Mouse (Mus musculus) heart, adult 18-20 months (tissue): Measurements from ENCODE around the gene Ppt2. TPM values are rescaled to one million over a fixed set of nuclear protein-coding genes. Genes with fewer than 3 reads are reported as not detected.

Source experiments
- DNase-seq, 2 experiments: peaks; one replicate each; pipeline ENCODE4 v3.0.0; 2021 to 2022; ENCODE audit warnings: mixed read lengths in 1 of 2
- total RNA-seq, 2 experiments: library from RNA; stranded (reverse); gene quantifications; 2 replicates each; pipeline ENCODE4 v1.2.3; 2021

Ppt2 gene
- total RNA-seq, 2 experiments from 2014 or later = 55.5 to 55.8 TPM

DNA sequence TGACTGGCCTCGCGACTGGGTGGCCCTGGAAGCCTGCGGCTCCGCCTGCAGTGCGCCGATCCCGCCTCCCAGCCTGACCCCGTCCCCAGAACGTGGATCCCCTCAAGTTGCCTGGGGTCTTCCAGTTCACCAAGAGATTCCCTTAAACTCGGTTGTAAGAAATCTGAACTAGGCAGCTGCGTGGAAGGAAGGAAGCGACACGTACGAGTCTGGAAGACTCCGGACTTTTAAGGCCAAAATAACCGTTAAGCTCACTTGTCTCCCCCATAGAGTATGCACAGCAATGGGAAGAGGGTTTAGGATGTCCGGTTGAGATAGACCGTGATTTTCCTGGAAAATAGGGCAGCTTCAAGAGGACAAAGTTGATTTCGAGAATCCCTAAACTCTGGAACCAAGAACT lies 40.5 kb downstream of the Ppt2 start:
- no peak for DNase-seq

DNA sequence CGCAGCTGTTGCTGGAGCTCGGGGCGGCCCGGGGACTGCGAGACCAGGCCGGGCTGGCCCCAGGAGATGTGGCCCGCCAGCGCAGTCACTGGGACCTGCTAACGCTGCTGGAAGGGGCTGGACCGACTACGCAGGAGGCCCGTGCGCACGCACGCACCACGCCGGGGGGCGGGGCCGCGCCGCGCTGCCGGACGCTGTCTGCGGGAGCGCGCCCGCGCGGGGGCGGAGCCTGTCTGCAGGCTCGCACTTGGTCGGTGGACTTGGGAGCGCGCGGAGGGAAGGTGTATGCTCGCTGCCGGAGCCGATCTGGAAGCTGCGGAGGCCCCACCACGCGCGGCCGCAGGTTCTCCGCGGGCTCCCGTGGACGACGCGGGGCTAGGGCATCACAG lies 40.9 kb downstream of the Ppt2 start:
- peak; percentile 96 to 98 for DNase-seq

DNA sequence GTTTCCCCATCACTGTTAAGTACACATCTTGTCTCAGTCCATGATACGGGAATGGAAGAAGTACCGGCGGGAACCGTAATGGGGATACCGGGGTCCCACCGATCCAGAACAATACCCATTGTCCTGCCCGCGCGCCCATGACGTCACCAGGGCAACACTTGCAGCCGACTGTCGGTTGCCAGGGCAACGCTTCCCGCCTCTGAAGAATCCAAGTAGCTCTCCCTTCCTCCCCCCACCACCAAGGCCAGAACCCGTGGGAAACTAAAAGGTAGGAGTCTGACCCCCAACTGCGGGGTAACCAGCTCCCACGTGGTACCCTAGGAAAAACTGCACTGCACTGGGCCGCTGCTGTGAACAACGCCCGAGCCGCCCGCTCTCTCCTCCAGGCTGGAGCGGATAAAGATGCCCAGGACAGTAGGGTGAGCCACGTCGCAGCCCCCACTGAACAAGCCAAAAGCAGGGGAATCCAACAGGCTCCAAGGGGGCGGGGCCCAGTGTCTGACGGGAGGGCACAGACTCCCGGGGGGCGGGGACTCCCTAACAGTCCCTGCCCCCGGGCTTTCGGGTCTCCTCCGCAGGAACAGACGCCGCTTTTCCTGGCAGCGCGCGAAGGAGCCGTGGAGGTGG lies 41.4 kb downstream of the Ppt2 start:
- peak; percentile 87 to 93 for DNase-seq

DNA sequence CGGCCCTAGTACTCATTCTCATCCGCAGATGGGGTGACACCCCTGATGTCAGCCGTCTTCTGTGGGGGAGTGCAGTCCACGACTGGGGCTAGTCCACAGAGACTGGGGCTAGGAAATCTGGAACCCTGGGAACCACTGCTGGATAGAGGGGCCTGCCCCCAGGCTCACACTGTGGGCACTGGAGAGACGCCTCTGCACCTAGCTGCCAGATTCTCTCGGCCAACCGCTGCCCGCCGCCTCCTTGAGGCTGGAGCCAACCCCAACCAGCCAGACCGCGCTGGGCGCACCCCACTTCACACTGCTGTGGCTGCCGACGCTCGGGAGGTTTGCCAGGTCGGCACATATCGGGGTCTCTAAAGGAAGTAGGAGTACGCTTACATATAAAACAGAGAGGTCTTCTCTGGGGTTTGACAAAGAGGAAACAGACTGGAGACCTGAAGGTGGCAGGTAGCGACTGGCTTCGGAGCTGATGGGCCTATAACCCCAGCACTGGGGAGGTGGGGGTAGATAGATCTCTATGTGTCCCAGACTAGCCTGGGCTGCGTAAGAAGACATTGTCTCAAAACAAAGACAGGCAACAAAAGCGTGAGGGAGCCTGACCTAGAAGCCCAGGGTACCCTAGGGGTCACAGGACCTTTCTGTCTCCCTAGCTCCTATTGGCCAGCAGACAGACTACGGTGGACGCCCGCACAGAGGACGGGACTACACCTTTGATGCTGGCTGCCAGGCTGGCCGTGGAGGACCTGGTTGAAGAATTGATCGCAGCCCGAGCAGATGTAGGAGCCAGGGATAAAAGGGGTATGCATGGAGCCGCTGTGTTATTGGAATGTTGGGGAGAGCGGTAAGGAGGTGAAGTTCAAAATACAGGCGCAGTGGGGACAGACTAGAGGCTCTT lies 42.2 kb downstream of the Ppt2 start:
- DNase-seq = no peak

DNA sequence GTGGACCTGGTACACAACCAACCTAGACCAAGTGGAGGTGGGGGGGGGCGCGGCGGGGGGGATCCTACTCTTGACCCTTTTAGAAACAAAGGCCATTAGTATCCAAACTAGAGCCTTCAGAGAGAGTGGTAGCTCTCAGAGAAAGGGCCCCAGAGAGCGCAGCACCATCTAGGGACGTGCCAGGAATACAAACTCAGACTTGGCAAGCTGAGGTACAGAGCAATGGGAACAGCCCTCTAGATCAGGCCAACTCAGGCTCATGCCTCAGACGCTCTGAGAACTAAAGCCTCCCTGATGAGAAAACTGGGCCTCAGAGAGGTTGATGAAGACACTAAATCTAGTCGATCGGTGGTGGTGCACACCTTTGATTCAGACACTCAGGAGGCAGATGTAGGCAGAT lies 43.2 kb downstream of the Ppt2 start:
- DNase-seq = no peak

DNA sequence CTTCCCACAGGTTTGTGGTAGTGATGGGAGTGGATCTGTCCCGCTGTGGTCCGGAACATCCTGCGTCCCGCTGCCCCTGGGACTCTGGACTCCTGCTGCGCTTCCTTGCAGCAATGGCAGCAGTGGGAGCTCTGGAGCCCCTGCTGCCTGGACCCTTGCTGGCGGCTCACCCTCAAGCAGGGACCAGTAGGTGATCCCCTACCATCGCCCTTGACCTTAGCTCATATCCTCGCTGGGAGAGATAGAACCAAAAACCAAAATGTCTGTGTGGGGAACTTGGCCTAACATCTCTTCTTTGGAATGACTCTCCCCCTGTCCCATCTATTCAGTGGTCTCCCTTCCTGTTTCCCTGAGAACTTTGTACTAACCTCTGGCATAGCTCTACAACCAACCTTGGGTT lies 44.5 kb downstream of the Ppt2 start:
- no peak for DNase-seq

DNA sequence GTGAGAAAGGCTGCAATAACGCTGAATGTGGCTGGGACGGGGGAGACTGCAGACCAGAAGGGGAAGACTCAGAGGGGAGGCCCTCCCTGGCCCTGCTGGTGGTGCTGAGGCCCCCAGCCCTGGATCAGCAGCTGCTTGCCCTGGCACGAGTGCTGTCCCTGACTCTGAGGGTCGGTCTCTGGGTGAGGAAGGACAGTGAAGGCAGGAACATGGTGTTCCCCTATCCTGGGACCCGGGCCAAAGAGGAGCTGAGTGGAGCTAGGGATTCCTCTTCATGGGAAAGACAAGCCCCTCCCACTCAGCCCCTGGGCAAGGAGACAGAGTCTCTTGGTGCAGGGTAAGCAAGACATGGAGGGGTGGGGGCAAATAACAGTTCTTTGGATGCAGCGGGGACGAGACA lies 44.9 kb downstream of the Ppt2 start:
- peak in 1 of 2 experiments; percentile 44 for DNase-seq

DNA sequence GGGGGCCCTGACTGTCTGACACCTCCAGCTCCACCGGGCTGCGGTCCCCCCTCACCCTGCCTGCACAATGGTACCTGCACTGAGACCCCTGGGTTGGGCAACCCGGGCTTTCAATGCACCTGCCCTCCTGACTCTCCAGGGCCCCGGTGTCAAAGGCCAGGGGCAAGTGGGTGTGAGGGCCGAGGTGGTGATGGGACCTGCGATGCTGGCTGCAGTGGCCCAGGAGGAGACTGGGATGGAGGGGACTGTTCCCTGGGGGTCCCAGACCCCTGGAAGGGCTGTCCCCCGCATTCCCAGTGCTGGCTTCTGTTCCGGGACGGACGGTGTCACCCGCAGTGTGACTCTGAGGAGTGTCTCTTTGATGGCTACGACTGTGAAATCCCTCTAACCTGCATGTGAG lies 45.8 kb downstream of the Ppt2 start:
- DNase-seq = no peak

DNA sequence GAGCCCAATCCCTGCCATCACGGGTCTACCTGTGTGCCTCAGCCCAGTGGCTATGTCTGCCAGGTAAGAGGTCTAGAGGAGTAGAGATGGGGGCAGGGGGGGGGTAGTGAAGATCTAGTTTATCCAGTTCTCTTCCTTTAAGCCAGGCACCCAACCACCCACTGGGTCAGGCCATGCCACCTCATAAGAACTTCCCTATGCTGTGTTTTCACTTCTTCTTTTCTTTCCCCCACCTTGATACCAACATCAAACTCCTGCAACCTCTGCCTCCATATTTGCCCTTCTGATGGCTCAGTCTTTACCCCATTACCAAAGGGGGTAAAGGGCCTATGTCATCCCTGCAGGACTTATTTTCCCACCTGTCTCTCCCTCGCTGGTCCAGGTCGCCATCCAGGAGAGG lies 50.2 kb downstream of the Ppt2 start:
- DNase-seq = no peak

DNA sequence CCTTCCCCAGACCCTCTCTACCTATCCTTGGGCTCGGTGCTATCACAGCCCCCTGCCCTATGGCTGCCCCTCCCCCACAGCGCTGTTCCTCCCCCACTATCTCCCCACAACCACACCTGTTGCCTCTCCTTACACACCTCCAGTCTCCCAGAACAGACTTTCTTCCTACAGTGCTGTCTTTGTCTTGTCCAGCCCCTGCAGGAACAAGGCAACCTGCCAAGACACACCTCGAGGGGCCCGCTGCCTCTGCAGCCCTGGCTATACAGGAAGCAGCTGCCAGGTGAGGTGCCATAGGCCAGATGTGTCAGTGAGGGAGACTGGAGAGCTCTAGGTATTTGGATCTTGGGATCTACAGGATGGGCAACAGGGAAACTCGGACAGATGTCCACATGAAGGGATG lies 51.7 kb downstream of the Ppt2 start:
- DNase-seq = no peak

DNA sequence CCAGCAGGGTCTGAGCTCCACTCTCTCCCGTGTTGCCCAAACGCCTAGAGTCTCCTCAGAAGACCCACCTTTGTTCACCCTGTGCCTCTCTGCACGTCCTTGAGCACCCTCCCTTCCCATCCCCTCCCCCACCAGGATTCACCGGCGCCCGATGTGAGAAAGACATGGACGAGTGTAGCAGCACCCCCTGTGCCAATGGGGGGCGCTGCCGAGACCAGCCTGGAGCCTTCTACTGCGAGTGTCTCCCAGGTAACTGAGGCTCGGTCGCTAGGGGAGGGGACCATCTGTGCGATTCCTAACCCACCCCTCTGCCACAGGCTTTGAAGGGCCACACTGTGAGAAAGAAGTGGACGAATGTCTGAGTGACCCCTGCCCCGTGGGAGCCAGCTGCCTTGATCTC lies 55.9 kb downstream of the Ppt2 start:
- no peak for DNase-seq

DNA sequence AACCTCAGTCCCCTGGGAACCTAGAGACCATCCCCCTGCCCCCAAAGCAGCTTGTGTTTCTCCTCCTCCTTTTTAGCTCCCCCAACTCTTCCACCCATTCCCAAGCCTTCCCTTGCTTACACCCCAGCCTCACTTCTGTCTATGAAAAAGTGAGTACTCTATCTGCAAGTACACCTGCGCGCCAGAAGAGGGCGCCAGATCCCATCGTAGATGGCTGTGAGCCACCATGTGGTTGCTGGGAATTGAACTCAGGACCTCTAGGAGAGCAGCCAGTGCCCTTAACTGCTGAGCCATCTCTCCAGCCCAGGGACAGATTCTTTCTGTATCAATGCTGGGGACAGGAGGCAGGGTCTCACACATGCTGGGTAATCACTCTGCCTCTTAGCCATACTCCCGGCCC lies 56.4 kb downstream of the Ppt2 start:
- DNase-seq = no peak

DNA sequence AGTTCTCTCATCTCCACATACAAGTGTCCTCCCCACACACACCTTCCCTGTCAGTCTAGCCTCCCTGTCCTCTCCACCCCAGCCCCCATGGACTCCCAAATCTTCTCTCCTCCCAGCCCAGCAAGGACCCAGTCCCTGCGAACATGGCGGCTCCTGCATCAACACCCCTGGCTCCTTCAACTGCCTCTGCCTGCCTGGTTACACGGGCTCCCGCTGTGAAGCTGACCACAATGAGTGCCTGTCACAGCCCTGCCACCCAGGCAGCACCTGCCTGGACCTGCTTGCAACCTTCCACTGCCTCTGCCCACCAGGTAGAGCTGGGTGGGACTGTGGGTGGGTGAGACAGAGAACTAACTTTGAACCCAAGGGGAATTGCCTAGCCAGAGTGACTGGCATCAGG lies 58.4 kb downstream of the Ppt2 start:
- DNase-seq = no peak

DNA sequence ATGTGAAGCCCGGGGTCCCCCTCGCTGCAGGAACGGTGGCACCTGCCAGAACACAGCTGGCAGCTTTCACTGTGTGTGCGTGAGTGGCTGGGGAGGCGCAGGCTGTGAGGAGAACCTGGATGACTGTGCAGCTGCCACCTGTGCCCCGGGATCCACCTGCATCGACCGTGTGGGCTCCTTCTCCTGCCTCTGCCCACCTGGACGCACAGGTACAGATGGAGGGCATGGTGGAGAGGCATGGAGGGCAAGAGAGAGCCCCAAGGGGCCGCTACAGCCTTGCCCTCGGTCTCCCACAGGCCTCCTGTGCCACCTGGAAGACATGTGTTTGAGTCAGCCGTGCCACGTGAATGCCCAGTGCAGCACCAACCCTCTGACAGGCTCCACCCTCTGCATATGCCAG lies 59.9 kb downstream of the Ppt2 start:
- no peak for DNase-seq

DNA sequence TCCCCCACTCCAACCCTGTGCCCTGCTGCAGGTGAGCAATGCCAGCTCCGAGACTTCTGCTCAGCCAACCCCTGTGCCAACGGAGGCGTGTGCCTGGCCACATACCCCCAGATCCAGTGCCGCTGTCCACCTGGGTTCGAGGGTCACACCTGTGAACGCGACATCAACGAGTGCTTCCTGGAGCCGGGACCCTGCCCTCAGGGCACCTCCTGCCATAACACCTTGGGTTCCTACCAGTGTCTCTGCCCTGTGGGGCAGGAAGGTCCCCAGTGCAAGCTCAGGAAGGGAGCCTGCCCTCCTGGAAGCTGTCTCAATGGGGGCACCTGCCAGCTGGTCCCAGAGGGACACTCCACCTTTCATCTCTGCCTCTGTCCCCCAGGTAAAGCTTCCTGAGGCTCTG lies 61.0 kb downstream of the Ppt2 start:
- DNase-seq = no peak

Other genes starting within 250 kb of the Ppt2 start
- not detected for gene BC051142, start 229.7 kb downstream of the Ppt2 start, total RNA-seq
- not detected for gene Btnl4, start 151.2 kb downstream of the Ppt2 start, total RNA-seq
- not detected for gene Btnl6, start 111.2 kb downstream of the Ppt2 start, total RNA-seq
- gene Notch4, start 64.2 kb downstream of the Ppt2 start, total RNA-seq = 10 to 100 TPM; 33.8 to 40.6 TPM
- gene Gpsm3, start 38.7 kb downstream of the Ppt2 start, total RNA-seq = 1 to 10 TPM; 4.1 to 5.9 TPM
- 10 to 100 TPM; 13.6 to 17.4 TPM for gene Pbx2, start 37.2 kb downstream of the Ppt2 start, total RNA-seq
- under 1 TPM in 1 of 2 experiments, not detected in 1; 0.23 TPM for gene Ager, start 30.6 kb downstream of the Ppt2 start, total RNA-seq
- gene Rnf5, start 24.8 kb downstream of the Ppt2 start, total RNA-seq = 10 to 100 TPM; 40.9 to 43.3 TPM
- gene Agpat1, start 24.2 kb downstream of the Ppt2 start, total RNA-seq = 10 to 100 TPM; 67.9 to 72.4 TPM
- 1 to 10 TPM in 1 of 2 experiments, under 1 TPM in 1; 0.85 to 1.1 TPM for gene Egfl8, start 12.5 kb downstream of the Ppt2 start, total RNA-seq
- gene Prrt1, start 1.0 kb upstream of the Ppt2 start, total RNA-seq = 1 to 10 TPM in 1 of 2 experiments, under 1 TPM in 1; 0.93 to 1.5 TPM
- 1 to 10 TPM; 5.8 to 6.5 TPM for gene Fkbpl, start 16.3 kb upstream of the Ppt2 start, total RNA-seq
- 10 to 100 TPM; 15.5 to 17.2 TPM for gene Atf6b, start 18.6 kb upstream of the Ppt2 start, total RNA-seq
- gene Tnxb, start 42.0 kb upstream of the Ppt2 start, total RNA-seq = 10 to 100 TPM; 22.9 to 26.5 TPM
- 10 to 100 TPM; 14.4 to 25.5 TPM for gene C4b, start 115.4 kb upstream of the Ppt2 start, total RNA-seq
- gene Cyp21a1, start 176.1 kb upstream of the Ppt2 start, total RNA-seq = not detected
- gene Stk19, start 208.4 kb upstream of the Ppt2 start, total RNA-seq = 1 to 10 TPM; 8.5 to 9.5 TPM
- 10 to 100 TPM in 1 of 2 experiments, 1 to 10 TPM in 1; 9.8 to 13.3 TPM for gene Dxo, start 208.5 kb upstream of the Ppt2 start, total RNA-seq
- gene Skiv2l, start 221.7 kb upstream of the Ppt2 start, total RNA-seq = 10 to 100 TPM; 20.5 to 21.0 TPM
- 10 to 100 TPM; 14.4 to 15.2 TPM for gene Nelfe, start 221.9 kb upstream of the Ppt2 start, total RNA-seq
- gene Cfb, start 234.0 kb upstream of the Ppt2 start, total RNA-seq = 10 to 100 TPM in 1 of 2 experiments, 1 to 10 TPM in 1; 3.3 to 13.7 TPM